Mouse (Mus musculus): ENCODE data around the gene Klhl40. TPM values are rescaled to one million over a fixed set of nuclear protein-coding genes. Genes with fewer than 3 reads are reported as not detected.

The Klhl40 gene
- polyA plus RNA-seq, 1 experiment from 2014 or later = 0.38 TPM

Other genes starting within 250 kb of the Klhl40 start
- not detected in 2 replicates for gene Lyzl4, start 135.5 kb upstream of the Klhl40 start, polyA plus RNA-seq (2016; fragmentation: Nextera tagmentation; extraction: Ambion mirVana)
- gene Vipr1, start 134.9 kb upstream of the Klhl40 start, polyA plus RNA-seq (2016; fragmentation: Nextera tagmentation; extraction: Ambion mirVana) = 0.30 and 0.63 TPM in 2 replicates
- gene Sec22c, start 72.1 kb upstream of the Klhl40 start, polyA plus RNA-seq (2016; fragmentation: Nextera tagmentation; extraction: Ambion mirVana) = 7.0 and 8.8 TPM in 2 replicates
- gene Ss18l2, start 67.3 kb upstream of the Klhl40 start, polyA plus RNA-seq (2016; fragmentation: Nextera tagmentation; extraction: Ambion mirVana) = 115 and 138 TPM in 2 replicates
- gene Nktr, start 58.4 kb upstream of the Klhl40 start, polyA plus RNA-seq (2016; fragmentation: Nextera tagmentation; extraction: Ambion mirVana) = 48.7 and 49.8 TPM in 2 replicates
- 6.3 and 7.2 TPM in 2 replicates for gene Zfp651, start 18.3 kb upstream of the Klhl40 start, polyA plus RNA-seq (2016; fragmentation: Nextera tagmentation; extraction: Ambion mirVana)
- 0.84 and 2.0 TPM in 2 replicates for gene Hhatl, start 14.9 kb downstream of the Klhl40 start, polyA plus RNA-seq (2016; fragmentation: Nextera tagmentation; extraction: Ambion mirVana)
- gene Ccdc13, start 61.9 kb downstream of the Klhl40 start, polyA plus RNA-seq (2016; fragmentation: Nextera tagmentation; extraction: Ambion mirVana) = 0.21 and 0.28 TPM in 2 replicates
- 254 and 270 TPM in 2 replicates for gene Higd1a, start 80.8 kb downstream of the Klhl40 start, polyA plus RNA-seq (2016; fragmentation: Nextera tagmentation; extraction: Ambion mirVana)
- 0.31 TPM in 1 of 2 replicates, not detected in the other for gene Ackr2, start 120.7 kb downstream of the Klhl40 start, polyA plus RNA-seq (2016; fragmentation: Nextera tagmentation; extraction: Ambion mirVana)
- gene Cyp8b1, start 138.7 kb downstream of the Klhl40 start, polyA plus RNA-seq (2016; fragmentation: Nextera tagmentation; extraction: Ambion mirVana) = not detected in 2 replicates
- gene Fam198a, start 173.4 kb downstream of the Klhl40 start, polyA plus RNA-seq (2016; fragmentation: Nextera tagmentation; extraction: Ambion mirVana) = 0.42 and 0.72 TPM in 2 replicates
- 12.9 and 16.2 TPM in 2 replicates for gene Pomgnt2, start 219.5 kb downstream of the Klhl40 start, polyA plus RNA-seq (2016; fragmentation: Nextera tagmentation; extraction: Ambion mirVana)

All from heart, embryonic 10.5 days (tissue).